Mouse (Mus musculus): ENCODE results near the gene Sp100.

DNA sequence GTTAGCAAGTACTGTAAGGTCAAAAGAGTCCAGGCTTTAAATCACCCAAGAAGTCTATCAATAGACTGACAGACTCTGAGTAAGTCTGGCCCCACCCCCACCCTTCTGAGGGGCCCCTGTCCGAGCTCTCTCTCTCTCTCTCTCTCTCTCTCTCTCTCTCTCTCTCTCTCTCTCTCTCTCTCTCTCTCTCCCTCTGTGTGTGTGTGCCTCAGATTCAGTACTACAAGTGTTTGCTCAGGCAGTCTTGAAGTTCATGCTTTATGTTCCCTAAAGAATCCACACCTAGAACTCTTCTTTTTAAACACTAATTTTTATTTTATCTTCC lies 109.1 kb downstream of the Sp100 start:
- no peak for TF ChIP-seq CTCF (IDR thresholded peaks at IDR 0.05)
- TF ChIP-seq EP300 (IDR thresholded peaks at IDR 0.05), result no peak
